Mouse (Mus musculus): ENCODE measurements around the gene Pik3cb. TPM values are rescaled to one million over a fixed set of nuclear protein-coding genes. Genes with fewer than 3 reads are reported as not detected.

Pik3cb gene
- total and polyA plus RNA-seq, 3 experiments, result 0.98 to 16.8 (median 4.0) TPM

DNA sequence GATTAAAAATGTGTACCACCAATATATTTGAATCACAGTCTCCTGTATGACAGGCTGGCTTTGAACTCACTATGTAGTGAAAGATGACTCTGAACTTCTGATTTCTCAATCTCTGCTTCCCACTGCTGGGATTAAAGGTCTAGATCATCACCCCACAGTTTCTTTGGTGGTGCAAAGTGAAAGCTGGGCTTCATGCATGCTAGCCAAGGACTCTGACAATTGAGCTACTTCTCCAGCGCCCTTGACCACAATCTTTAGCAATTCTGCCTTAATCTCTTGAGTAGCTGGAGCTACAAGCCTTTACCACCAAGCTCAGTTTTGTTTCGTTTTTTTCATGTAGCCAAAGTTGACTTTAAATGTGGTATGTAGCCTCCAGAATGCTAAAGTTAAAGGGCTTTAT lies 32.4 kb upstream of the Pik3cb start:
- DNase-seq (ENCODE audit: low spot score), result no peak
- no peaks in the 10 kb centered on the region for H3K36me3 ChIP-seq (replicated peaks)
- TF ChIP-seq CTCF (IDR thresholded peaks at IDR 0.05; ENCODE audit: low read depth, low read length), result no peak
- TF ChIP-seq TAL1 (conservative IDR thresholded peaks at IDR 0.05; ENCODE audit: low read depth, low read length), result no peak
- no peak for TF ChIP-seq GATA1 (IDR thresholded peaks at IDR 0.05; ENCODE audit: borderline replicate concordance, low read length)
- TF ChIP-seq POLR2AphosphoS5 (IDR thresholded peaks at IDR 0.05; ENCODE audit: insufficient replicate concordance, low read depth, low read length), result no peak
- no peak for TF ChIP-seq GATA2 (IDR thresholded peaks at IDR 0.05; ENCODE audit: borderline replicate concordance, low read depth, low read length)
- no peaks in the 10 kb centered on the region for H3K9me3 ChIP-seq (replicated peaks)
- no peak overlapping the region for H3K4me3 ChIP-seq (ENCODE audit: low read depth, low read length)
- H3K27me3 ChIP-seq (ENCODE audit: insufficient read depth, low read length), result peaks cover 25% of the 10 kb centered on the region; the same call in 1 of the 2 replicates
- no peaks in the 10 kb centered on the region; the same call in 1 of the 2 replicates for H3K4me1 ChIP-seq (ENCODE audit: insufficient read depth, low read depth, low read length)
- no peak for ATAC-seq (ENCODE audit: extremely low read depth, insufficient number of reproducible peaks, low FRiP score, poor library complexity, severe bottlenecking)

DNA sequence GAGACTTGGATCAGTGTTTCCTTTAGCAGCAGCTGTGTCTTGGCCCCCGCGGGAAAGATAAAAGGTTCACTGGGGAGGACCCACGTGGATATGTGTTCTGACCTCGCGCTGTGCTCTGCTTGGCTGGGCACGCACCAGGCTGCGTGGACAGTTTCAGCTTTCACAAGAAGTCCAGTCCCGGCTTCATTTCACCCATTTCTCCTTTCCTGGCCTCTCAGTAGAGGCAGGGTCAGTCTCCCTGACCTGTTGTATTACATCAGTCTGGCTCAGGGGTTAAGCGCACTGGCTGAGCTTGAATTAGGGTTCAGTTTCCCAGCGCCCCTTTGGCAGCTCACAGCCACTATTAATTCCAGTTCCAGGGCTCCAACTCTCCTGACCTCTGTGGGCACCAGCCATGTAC lies 30.8 kb upstream of the Pik3cb start:
- Histone ChIP-seq H3K27me3 (ENCODE audit: insufficient read depth, low read length) (peaks cover 29% of the 10 kb centered on the region), H3K4me3 (ENCODE audit: low read depth, low read length) (no peak overlapping the region), H3K4me1 (ENCODE audit: insufficient read depth, low read depth, low read length) (peaks cover 7% of the 10 kb centered on the region; the same call in 1 of the 2 replicates), H3K36me3 (replicated peaks) (no peaks in the 10 kb centered on the region), H3K9me3 (replicated peaks) (no peaks in the 10 kb centered on the region)
- ATAC-seq (ENCODE audit: extremely low read depth, insufficient number of reproducible peaks, low FRiP score, poor library complexity, severe bottlenecking), result no peak
- DNase-seq (ENCODE audit: low spot score), result no peak
- no peak for TF ChIP-seq TAL1 (conservative IDR thresholded peaks at IDR 0.05; ENCODE audit: low read depth, low read length)
- TF ChIP-seq POLR2AphosphoS5 (IDR thresholded peaks at IDR 0.05; ENCODE audit: insufficient replicate concordance, low read depth, low read length), result no peak
- TF ChIP-seq GATA2 (IDR thresholded peaks at IDR 0.05; ENCODE audit: borderline replicate concordance, low read depth, low read length), result no peak
- TF ChIP-seq GATA1 (IDR thresholded peaks at IDR 0.05; ENCODE audit: borderline replicate concordance, low read length), result no peak
- no peak for TF ChIP-seq CTCF (IDR thresholded peaks at IDR 0.05; ENCODE audit: low read depth, low read length)

DNA sequence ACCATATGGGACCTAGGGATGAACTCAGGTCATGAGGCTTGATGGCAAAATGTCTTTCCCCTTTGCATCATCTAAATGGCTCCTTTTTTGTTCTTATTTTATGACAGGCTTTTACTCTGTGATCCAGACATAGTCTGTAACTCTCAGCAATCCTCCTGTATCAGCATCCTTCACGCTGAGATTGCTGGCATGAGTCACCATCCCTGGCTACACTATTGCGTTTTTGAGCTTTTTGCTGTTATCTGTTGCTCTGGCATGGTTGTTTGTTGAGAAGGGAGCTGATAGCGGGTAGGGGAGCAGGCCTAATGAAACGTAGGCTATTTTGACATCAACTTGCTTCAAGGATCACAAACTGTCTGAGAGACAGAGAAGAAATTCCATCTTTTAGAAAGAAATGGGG lies 28.6 kb upstream of the Pik3cb start:
- no peak overlapping the region for H3K4me3 ChIP-seq (ENCODE audit: low read depth, low read length)
- no peaks in the 10 kb centered on the region for H3K36me3 ChIP-seq (replicated peaks)
- DNase-seq (ENCODE audit: low spot score) (no peak), ATAC-seq (ENCODE audit: extremely low read depth, insufficient number of reproducible peaks, low FRiP score, poor library complexity, severe bottlenecking) (no peak)
- H3K4me1 ChIP-seq (ENCODE audit: insufficient read depth, low read depth, low read length), result peaks cover 24% of the 10 kb centered on the region
- TF ChIP-seq TAL1 (conservative IDR thresholded peaks at IDR 0.05; ENCODE audit: low read depth, low read length) (no peak), CTCF (IDR thresholded peaks at IDR 0.05; ENCODE audit: low read depth, low read length) (no peak), GATA2 (IDR thresholded peaks at IDR 0.05; ENCODE audit: borderline replicate concordance, low read depth, low read length) (no peak), POLR2AphosphoS5 (IDR thresholded peaks at IDR 0.05; ENCODE audit: insufficient replicate concordance, low read depth, low read length) (no peak), GATA1 (IDR thresholded peaks at IDR 0.05; ENCODE audit: borderline replicate concordance, low read length) (no peak)
- H3K9me3 ChIP-seq (replicated peaks), result no peaks in the 10 kb centered on the region
- peaks cover 20% of the 10 kb centered on the region for H3K27me3 ChIP-seq (ENCODE audit: insufficient read depth, low read length)

DNA sequence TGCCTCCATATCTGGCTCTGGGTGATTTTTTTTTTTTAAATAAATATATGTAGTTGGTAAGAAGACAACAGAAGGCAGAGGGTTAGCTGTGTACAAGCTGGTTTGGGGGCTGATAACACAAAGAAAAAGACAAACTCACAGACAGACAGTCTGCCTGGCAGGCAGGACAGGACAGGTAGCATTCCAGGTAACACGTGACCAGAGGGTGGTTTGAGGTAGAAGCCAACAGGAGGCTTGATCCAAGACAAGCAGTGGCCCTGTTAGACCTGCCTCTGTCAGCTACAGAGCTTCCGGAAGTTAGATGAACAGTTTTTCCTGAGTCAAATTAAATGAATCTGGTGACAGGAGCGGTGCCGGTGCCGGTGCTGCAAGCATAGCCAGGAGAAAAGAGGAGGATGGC lies 26.5 kb upstream of the Pik3cb start:
- Histone ChIP-seq H3K9me3 (replicated peaks) (no peaks in the 10 kb centered on the region), H3K4me3 (ENCODE audit: low read depth, low read length) (no peak overlapping the region), H3K27me3 (ENCODE audit: insufficient read depth, low read length) (peaks cover 15% of the 10 kb centered on the region), H3K36me3 (replicated peaks) (no peaks in the 10 kb centered on the region), H3K4me1 (ENCODE audit: insufficient read depth, low read depth, low read length) (peaks cover 45% of the 10 kb centered on the region)
- ATAC-seq (ENCODE audit: extremely low read depth, insufficient number of reproducible peaks, low FRiP score, poor library complexity, severe bottlenecking), result no peak
- DNase-seq (ENCODE audit: low spot score), result no peak
- TF ChIP-seq GATA1 (IDR thresholded peaks at IDR 0.05; ENCODE audit: borderline replicate concordance, low read length) (no peak), POLR2AphosphoS5 (IDR thresholded peaks at IDR 0.05; ENCODE audit: insufficient replicate concordance, low read depth, low read length) (no peak), TAL1 (conservative IDR thresholded peaks at IDR 0.05; ENCODE audit: low read depth, low read length) (no peak), CTCF (IDR thresholded peaks at IDR 0.05; ENCODE audit: low read depth, low read length) (no peak), GATA2 (IDR thresholded peaks at IDR 0.05; ENCODE audit: borderline replicate concordance, low read depth, low read length) (no peak)

DNA sequence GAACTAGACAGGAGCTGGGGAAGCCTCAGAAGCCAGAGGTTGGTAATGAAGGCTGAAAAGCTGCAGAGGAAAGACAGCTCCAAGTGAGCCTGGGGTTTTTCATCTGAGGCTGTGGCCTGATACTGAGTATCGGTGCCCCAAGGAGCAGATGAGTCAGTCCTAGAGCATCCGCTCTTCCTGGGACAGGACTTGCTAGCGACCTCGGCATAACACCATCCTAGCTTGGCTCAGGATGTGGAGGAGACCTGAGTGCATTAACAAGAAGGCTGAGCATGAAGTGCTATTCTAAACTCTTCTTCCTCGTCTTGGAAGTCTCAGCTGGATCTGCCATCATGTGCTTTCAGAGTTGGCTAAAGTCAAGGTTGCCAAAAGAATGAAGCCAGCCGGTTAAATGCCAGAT lies 25.5 kb upstream of the Pik3cb start:
- TF ChIP-seq GATA1 (IDR thresholded peaks at IDR 0.05; ENCODE audit: borderline replicate concordance, low read length) (no peak), CTCF (IDR thresholded peaks at IDR 0.05; ENCODE audit: low read depth, low read length) (no peak), GATA2 (IDR thresholded peaks at IDR 0.05; ENCODE audit: borderline replicate concordance, low read depth, low read length) (no peak), POLR2AphosphoS5 (IDR thresholded peaks at IDR 0.05; ENCODE audit: insufficient replicate concordance, low read depth, low read length) (no peak), TAL1 (conservative IDR thresholded peaks at IDR 0.05; ENCODE audit: low read depth, low read length) (no peak)
- no peak for ATAC-seq (ENCODE audit: extremely low read depth, insufficient number of reproducible peaks, low FRiP score, poor library complexity, severe bottlenecking)
- DNase-seq (ENCODE audit: low spot score), result no peak
- peaks cover 11% of the 10 kb centered on the region for H3K27me3 ChIP-seq (ENCODE audit: insufficient read depth, low read length)
- H3K36me3 ChIP-seq (replicated peaks), result no peaks in the 10 kb centered on the region
- H3K4me3 ChIP-seq (ENCODE audit: low read depth, low read length), result no peak overlapping the region
- H3K9me3 ChIP-seq (replicated peaks), result no peaks in the 10 kb centered on the region
- H3K4me1 ChIP-seq (ENCODE audit: insufficient read depth, low read depth, low read length), result peaks cover 54% of the 10 kb centered on the region

DNA sequence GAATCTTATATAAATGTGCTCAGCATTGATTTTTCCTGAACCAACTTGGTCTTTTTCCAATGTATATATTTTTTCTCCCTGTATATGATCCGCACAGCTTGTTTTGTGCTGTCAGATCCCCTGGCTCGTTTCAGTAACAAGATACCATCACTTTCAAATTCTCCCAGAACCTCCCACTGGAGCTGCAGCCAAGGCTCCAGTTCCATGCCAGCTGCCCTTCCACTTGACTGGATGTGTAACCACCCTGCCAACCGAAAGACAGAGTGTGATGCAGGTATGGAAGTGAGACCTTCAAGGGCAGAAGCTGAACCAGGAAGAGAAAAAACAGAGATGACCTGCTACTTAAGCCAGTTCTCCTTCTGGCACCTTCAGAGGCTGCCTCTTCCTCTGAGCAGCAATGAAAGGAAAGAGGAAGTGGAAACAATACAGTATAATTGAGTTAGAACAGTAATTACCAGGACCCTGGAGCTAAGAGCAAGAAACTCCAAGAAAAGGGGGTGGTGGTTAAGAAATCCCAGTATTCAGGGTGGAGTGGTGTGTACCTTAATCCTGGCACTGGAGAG lies 24.3 kb upstream of the Pik3cb start:
- Histone ChIP-seq H3K4me3 (ENCODE audit: low read depth, low read length) (no peak overlapping the region), H3K9me3 (replicated peaks) (no peaks in the 10 kb centered on the region), H3K36me3 (replicated peaks) (no peaks in the 10 kb centered on the region), H3K27me3 (ENCODE audit: insufficient read depth, low read length) (peaks cover 11% of the 10 kb centered on the region), H3K4me1 (ENCODE audit: insufficient read depth, low read depth, low read length) (peaks cover 67% of the 10 kb centered on the region)
- ATAC-seq (ENCODE audit: extremely low read depth, insufficient number of reproducible peaks, low FRiP score, poor library complexity, severe bottlenecking) (no peak), DNase-seq (ENCODE audit: low spot score) (no peak)
- no peak for TF ChIP-seq GATA1 (IDR thresholded peaks at IDR 0.05; ENCODE audit: borderline replicate concordance, low read length)
- TF ChIP-seq CTCF (IDR thresholded peaks at IDR 0.05; ENCODE audit: low read depth, low read length), result no peak
- TF ChIP-seq GATA2 (IDR thresholded peaks at IDR 0.05; ENCODE audit: borderline replicate concordance, low read depth, low read length), result no peak
- no peak for TF ChIP-seq TAL1 (conservative IDR thresholded peaks at IDR 0.05; ENCODE audit: low read depth, low read length)
- no peak for TF ChIP-seq POLR2AphosphoS5 (IDR thresholded peaks at IDR 0.05; ENCODE audit: insufficient replicate concordance, low read depth, low read length)
